Mouse (Mus musculus) heart, postnatal 4 days (tissue): ENCODE measurements at regions not wholly inside any gene's neighbourhood (a gene's known extent, or its start where the extent isn't known, plus 50 kb on each side); places are given as distances from the start of the nearest gene placed in this dataset.

Source experiments
- DNase-seq: peaks from one replicate; pipeline ENCODE4 v3.0.0; 2021

DNA sequence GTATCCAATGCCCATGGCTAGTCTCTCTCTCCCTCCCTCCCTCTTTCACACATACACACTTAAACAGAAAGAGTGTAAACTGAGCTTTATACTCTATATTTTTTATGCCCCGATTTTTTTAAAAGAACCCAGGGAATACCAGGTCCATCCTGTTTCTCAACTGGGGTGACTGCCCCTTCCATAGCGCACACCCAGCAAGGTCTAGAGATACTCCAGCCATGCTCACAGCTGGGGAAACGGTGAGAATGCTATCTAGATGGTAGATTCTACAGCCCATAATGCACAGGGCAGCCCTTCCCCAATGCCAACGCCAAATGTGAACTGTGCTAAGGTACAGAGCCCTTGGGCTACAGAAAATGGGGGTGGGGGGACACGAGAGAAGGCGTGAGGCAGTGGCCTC is 51.2 kb upstream of the Tln2 start:
- DNase-seq, result no peak

DNA sequence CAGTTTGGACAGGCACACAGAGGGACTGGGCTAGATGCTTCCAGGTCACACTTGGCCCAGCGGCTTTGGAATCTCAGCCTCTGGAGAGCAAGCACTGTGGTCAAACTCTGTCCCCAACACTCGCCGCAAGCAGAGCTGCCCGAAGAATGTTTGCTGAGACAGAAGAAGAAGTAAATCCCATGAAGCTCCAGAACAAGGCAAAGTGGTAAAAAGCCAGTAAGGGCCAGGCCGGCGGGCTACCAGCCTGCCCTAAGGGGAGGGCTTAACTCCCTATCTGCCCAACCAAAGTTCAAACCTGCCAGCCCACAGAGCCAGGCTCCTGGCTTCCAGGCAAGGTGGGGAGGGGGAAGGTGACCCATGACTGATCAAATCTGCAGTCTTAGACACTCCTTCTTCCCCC is 52.2 kb upstream of the Tln2 start:
- DNase-seq, result no peak

DNA sequence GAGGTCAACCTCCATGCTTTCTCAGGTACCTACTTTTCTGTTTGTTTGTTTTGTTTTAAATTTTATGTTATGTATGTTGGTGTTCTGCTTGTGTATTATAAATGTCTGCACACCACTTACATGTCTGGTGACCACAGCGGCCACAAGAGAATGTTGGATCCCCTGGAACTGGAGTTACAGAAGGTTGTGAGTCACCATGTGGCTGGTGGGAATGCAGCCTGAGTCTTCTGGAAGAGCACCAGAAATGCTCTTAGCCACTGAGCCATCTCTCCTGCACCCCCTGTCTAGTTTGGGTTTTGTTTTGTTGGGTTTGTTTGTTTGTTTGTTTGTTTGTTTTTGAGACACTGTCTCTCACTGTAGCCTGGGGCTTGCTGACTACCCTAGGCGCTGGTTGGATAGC is 52.6 kb upstream of the Tln2 start:
- no peak for DNase-seq

DNA sequence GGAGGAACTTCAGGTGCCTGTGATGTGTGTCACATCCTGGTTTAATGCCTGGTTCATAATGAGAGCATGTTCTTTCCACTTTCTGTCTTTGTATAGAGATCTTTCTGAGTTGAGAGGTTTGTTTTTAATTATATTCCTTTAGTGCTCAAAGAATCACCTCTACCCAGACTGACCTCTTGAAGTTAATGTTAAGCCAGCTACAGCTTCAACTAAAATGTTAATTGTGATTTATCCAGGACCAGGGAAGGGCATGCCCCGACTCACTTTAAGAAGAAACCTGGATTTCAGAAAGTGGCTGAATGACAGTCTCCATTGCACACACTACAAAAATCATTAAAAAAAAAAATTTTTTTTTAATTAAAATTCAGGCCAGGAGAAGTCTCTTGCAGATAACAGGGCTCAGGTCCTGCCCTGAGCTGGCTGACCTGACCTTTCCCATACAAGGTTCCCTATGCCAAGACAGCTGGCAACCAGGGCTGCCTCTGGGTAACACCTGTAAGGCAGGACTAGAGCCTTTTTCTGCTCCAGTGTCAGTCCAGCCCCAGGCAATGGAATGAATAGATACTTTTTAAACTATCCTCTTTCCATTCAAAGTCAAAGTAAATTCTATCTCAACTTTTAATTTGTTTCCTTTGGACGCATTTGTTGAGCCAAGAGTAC is 54.7 kb upstream of the Tln2 start:
- no peak for DNase-seq

DNA sequence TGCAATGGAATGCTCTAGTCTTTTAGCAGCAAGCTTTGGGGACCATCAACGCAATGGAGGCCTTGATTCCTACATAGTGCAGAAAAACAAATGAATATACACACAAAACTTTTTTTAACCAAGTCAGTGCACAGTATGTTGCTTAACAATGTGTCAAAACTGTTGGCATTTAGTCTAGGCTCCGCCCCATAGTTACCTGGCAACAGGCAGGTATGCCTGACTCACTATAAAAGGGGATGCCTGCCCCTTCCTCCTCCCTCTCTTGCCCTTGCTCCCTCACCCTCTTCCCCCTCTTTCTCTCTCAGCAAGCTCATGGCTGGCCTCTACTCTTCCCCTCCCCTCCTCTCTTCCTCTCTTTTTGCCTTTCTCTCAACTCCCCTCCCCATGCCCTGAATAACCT is 56.7 kb upstream of the Tln2 start:
- DNase-seq, result no peak

DNA sequence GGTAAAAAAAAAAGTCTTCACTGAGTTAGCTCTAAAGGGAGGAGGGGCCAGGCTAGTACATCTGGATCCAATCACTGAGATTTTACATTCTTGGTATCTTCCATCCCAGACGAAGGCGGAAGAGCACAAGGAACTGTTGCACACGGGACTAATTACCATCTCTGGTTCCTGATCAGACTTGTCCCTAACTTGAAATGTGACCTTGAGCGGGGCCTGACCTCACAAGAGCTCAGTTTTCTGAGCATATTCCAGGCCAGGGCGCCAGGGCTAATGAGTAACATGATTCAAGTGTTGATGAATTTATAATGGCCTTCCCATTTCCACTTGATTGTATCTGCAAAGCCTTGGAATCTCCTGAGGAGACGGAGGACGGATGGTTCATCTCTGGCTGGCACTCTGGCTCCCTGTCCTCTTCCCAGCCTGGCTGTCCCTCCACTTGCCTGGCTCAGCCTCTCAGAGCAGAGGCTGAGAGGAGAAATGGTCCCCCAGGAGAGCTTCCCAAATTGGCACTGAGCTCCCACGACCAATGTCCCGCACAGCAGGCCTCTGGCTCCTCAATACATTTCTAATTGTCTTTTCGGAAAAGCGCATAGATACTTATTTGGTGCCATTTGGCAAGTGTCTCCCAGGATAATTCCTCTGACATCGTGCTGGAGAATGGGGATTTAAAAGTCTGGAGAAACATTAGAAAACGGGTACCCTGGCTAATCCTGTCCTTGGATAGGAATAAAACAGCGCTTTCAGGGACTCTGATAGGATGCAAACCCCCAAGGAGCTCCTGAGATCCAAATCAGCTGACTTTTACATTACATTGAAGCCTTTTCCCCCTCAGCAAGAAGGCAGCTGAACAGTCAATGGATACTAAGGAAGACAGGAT is 58.1 kb upstream of the Tln2 start:
- no peak for DNase-seq

DNA sequence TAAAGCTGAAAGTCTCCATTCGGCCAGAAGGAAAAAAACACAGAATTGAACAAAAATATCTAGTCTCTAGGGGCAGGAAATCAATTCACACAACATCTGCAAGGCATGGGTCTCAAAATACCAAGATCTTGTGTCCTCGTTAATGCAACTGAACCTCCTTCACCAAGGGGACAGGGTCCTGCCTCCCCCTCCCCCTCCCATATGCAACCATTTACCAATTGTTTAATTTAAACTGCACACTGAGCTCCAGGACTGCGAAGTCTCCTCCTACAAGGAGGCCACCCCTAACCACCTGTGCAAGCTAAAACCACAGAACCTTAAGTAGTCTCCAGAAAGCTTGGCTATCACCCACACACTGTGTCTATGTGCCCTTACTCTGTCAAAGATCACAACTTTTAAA is 61.4 kb upstream of the Tln2 start:
- DNase-seq, result no peak

DNA sequence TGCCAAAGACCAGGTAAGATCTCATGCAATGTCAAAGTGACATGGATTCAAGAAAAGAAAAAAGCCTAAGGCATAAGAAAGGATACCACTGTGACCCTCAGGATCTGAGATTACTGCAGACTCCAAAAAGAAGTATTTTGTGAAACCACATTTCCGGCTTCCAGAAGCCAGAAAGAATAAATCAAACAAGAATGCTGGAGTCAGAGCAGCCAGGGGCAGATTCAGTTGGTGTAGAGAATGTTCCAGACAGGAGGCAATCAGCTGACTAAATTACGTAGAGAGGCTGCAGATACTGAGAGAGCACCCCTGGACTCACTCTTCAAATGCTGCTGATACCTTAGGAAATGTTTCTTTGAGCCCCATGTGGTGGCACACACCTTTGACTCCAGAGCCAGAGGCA is 67.7 kb upstream of the Tln2 start:
- DNase-seq, result no peak

DNA sequence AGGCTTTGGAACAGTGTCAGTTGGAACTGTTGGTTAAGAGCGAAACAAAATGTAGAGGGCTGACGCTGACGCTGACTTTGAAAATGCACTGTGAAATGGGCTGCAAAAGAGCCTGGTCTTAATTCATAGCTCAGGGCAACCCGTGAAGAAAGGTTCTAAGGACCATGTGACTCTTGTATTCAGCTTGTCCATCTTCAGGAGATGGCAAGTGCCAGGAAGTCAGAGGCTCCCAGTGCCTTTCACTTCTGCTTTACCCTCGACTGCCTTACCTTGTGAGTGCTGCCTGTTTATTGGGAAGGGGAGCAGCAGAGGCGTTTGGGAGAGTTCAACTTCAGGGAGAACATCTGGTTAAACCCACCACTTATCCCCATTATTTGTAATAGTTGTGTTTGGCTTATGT is 70.1 kb upstream of the Tln2 start:
- no peak for DNase-seq

DNA sequence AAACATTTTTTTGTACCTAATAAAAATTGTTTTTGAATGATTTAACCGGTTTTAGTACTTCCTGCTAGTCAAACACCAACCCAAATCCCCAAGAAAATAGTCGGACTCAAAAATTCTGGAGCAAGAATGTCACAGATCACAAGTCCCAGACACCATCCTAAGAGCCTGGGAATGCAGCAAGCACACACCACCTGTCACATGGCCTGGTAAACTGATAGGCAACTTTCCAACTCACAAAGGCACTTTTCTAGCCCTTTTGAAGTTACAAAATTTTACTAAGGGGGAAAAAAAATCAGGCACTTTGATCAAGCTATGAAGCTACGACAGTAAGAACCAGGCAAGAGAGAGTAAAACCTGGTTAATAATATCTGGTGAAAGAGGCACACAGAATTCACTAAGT is 70.7 kb upstream of the Tln2 start:
- DNase-seq, result no peak

DNA sequence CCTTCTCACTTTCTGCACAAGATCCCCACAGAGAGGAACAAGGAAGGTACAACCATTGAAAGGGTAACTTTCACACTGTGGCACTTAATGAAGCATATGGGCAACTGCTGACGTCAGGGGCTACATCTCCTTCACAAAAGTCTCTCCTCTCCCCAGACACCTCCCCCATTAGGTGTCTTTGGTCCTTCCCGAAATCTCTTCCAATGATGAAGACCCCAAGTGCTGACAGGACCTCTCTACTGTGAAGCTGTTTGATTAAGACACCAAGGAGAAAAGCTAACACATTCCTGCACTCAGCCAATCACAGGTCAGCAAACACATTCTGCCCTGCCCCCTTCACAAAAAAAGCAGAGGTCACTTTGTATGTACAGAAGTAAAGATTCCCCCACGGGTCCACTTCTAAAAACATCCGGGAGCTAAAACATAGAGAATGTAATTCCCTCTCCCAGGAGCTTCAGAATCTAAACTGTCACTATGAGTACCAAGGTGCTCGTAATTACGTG is 72.3 kb upstream of the Tln2 start:
- DNase-seq, result no peak

DNA sequence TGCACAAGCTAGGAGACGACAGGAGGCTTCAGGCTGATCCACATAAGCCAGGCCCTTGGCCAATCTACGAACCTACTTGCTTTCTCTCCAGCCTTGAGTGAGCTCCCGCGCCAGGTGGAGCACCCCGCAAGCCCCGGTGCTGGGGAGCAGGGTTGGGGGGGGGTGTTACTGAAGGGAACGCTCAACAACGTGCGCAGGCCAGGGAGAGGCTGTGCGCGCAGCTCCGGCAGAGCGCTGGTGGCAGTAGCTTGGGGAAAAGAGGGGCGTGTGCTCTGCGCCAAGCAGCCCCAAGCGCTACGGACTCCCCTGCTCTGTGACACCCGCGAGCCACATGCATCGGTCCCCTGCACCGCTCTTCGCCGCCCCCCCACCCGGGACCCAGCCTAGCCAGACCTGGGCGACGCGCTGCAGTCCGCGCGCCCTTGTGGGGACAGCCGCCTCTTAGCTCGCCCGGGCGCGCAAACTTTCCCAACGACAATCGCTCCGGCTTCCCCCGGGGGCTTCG is 73.1 kb upstream of the Tln2 start:
- DNase-seq, result peak; percentile 41

DNA sequence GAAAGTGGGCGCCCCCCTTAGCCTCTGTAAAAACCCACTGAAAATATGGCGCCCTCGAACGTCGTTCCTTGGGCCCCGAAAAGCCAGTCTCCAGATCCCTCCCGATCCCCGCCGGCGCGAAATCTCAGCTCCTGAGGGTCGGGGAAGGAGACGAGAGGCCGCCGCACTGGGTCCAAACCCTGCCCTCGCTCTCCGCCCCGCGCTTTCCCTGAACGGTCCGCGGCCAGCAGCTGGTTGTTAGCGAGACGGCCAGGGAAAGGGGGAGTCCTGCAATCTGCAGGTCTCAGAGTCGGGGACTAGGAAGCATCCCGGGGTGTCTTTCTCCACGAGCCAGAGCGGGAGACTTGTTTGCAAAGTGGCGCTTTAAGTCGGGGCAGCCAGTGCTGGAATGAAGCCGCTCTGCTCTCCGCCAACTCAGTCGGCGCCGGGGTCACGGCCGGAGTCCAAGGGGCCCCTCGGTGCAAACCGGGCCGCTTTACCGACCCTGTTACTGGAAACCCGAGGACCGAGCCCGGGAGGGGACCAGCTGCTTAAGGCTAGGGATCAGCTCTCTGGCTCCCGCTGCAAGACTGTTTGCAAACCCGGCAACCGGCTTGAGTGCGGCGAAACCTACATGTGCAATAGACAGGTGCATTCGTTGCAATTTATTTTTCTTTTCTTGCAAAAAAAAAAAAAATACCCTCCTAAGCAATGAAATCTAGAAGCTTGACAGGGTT is 73.7 kb upstream of the Tln2 start:
- peak; percentile 59 for DNase-seq

DNA sequence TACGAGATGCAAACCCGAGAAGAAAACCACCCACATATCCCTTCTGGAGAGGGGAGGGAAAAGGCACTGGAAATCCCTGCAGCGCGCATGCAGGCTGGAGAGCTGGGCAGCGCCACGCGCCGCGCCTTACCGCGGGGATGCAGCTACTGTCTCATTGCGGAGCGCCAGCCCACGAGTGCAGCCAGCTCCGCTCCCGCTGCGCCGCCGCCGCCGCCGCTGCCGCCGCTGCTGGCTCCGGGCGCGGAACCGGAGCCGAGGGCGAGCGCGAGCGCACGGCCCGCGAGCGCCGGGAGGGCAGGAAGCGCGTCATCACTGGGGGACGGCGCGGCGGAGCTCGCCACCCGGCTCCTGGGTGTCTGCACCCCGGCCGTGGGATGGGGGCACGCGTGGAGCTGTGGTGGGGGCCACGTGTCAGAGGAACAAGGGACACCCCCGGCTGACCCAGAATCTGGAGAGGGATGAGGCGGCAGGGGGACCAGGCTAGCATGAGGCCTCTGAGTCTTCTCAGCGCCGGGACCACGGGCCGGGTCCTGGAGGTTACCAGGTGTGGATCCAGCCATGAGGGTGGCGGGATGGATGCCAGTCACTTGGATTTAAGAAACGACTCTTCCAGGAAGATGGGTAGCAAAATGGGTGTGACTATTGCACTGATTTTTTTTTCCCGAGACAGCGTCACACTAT is 74.4 kb upstream of the Tln2 start:
- DNase-seq, result peak; percentile 75

DNA sequence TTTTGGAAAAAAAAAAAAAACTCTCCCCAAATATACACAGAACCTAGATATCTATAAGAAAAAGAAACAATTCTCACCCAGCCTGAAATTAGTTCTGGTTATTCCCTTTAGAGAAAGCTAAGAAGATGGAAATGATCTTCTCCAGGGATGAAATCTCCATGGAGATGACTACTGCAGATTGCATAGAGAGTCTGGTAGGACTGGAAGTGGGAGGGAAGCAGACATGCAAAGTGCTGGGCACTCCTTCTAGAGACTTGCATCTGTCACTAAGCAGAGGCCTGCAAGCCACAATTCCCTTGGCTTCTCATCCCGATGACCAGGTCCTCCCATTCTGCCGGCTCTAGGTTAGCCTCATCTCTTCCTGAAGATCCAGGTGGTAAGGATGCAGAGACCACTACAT is 87.3 kb upstream of the Tln2 start:
- DNase-seq, result no peak

DNA sequence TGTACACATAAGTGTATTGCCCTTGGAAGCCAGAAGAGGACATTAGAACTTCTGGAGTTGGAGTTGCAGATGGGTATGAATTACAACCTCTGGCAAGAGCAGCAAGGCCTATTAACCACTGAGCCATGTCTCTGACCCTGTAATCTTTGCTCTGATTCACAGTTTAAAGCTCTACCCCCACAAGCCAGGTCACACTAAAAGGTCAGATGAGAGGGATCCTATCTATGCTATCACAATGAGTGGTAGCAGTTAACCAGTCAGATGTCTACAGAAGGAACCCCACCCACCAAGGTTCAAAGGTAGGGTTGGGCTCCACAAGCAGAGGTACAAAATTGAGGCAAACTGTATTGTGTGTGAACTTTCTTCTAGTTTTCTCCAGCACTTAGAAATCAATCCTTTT is 94.5 kb upstream of the C2cd4b start:
- no peak for DNase-seq

DNA sequence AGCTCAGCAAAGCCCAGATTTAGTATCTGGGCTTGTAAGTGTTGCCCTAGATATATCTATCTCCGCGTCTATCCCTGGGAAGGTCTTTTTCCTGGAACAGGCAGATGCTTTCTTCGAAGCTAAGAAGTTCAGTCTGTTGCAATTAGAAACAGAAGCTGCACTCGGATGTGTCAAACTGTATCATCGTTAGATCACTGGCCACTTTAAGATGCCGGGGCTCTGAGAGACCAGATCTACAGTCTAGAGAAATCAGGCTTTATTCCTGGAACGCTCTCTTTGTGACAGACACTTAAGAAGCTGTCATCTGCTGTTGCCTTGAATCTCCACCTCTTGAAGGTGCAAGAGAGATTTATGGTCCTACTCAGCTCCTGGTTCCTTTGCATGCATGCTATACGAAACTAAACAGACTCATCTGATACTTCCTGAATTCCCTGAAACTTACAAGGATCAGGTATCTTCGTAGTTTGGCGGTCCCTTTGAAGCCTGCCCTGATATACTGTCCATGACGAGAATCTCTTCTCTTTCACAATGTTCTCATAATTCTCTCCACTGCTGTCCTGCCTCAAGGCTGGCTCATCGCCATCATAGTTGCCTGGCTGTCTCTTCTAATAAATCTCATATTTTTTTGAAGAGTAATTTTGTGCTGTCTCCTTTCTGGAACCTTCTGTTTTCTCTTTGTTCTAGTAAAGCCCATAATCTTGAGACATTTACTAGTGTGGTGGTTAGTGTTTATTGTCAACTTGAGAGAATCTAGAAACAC is 88.8 kb upstream of the C2cd4b start:
- no peak for DNase-seq

DNA sequence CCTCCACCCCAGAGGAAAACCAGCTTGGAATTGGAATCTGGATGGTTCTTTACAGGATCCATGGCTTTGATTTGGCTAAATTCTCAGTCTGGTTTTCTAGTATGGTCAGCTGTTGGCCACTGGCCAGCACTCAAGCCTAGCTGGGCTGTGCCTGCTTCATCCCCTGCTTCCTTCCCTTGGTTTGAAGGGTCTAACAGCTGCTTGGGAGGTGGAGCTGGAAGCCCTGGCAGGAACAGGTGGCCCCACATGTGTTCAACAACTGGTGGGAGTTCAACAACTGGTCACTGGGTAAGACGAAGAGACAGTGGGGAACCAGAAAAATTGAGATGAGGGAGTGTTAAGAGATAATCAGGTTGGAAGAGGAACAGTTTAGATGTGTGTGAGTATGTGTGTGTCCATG is 82.3 kb upstream of the C2cd4b start:
- DNase-seq, result peak; percentile 11

DNA sequence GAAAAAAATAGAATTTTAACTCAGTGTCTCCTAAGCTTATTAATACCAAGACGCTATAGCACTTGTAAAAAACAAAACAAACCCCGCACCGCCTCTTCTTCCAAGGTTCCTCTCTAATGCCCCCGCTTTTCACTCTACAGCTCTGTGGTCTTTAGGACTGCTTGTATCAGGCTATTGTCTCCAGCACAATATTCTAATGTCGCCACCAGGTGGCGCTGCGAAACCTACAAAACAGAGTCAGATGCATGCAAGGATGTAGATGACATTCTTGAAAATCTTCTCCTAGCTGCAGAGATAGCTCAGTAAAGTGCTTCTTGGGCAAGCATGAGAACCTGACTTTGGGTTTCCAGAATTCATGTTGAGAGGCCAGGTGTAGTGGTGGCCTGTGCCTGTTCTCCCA is 75.9 kb upstream of the C2cd4b start:
- peak; percentile 73 for DNase-seq

DNA sequence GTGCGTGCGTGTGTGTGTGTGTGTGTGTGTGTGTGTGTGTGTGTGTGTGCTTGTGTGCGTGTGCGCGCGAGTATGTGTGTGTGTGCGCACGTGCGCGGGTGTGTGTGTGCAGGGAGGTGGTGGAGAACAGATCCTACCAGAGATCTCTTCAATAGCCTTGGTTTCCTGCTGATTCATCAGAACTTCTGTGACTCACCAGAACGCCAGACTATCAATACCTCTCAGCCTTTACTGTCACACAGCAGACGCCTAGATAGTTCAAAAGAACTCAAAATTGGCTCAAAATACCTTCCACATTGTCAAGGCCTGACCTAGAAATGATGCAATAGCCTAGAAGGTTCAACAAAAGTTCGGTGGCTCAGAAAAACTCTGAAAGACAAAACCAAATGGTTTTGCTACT is 66.8 kb upstream of the C2cd4b start:
- no peak for DNase-seq

DNA sequence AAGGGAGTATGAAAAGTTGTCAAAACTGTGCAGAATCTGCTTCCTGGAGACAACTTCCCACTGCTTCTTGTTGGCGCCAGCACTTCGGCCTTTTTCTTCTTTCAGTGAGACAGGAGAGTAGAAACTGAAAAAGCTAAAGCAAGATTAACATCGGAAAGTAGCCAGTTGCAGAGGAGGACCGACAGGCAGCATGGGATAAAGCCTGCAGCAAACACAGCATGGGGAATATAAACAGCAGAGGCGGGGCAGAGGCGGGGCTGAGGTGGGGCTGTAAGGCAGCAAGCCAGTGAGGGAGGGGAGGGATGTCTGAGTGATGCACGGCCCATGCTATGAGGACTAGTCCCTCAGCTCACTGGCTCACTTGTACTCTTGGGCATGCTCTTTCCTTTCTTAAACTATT is 65.5 kb upstream of the C2cd4b start:
- DNase-seq, result peak; percentile 41

DNA sequence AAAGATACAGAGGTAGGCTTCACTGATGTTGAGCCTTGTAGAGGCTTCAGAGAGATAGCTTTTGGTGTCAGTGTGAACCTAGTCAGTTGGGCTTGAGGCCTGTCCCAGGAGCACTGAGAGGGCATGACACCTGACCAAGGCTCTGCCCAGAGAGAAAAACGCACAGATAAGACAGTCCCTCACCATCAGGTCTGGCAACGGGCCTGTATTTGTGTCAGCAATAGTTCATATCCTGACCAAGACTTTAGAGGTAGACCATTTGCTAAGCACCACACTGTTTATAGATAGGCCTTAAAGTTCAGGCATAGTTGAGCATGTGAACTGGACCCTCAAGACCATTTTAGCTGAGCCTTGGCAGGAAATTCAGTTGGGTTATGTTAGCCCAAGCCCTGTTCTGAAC is 60.4 kb upstream of the C2cd4b start:
- DNase-seq, result no peak
